Mouse (Mus musculus) heart, adult 2 months (tissue): ENCODE data around the gene Fam162b. TPM values are rescaled to one million over a fixed set of nuclear protein-coding genes. Genes with fewer than 3 reads are reported as not detected.
A peak's percentile ranks its signal among the peaks of the same experiment; 100 is the strongest.

Experiments
- DNase-seq, 2 experiments: peaks; one replicate each; pipeline ENCODE4 v3.0.0; 2021
- H3K27ac ChIP-seq: fragments of 200-600 bp; 2 replicates; pipeline ENCODE4 v1.8.1; 2022
- H3K27me3 ChIP-seq: fragments of 200-500 bp; 2 replicates; pipeline ENCODE4 v1.6.1; 2012; ENCODE audit warnings: mild to moderate bottlenecking, low read length, inconsistent platforms, mixed read lengths; ENCODE audit not compliant: control insufficient read depth, insufficient read depth
- H3K36me3 ChIP-seq: fragments of 200-500 bp; 2 replicates; pipeline ENCODE4 v1.6.1; 2012; ENCODE audit warnings: low read length, inconsistent platforms; ENCODE audit not compliant: control insufficient read depth, insufficient read depth
- H3K4me1 ChIP-seq: fragments of 200-500 bp; 2 replicates; pipeline ENCODE4 v1.6.1; 2011; ENCODE audit warnings: low read length; ENCODE audit not compliant: control insufficient read depth, insufficient read depth
- H3K4me3 ChIP-seq: fragments of 200-600 bp; 2 replicates; pipeline ENCODE4 v1.8.1; 2022
- H3K79me2 ChIP-seq: fragments of 200-500 bp; replicated peaks from 2 replicates; pipeline ENCODE4 v1.6.1; 2012; ENCODE audit warnings: mild to moderate bottlenecking, inconsistent platforms, low read length, moderate library complexity, mixed read lengths; ENCODE audit not compliant: control insufficient read depth, insufficient read depth
- H3K9ac ChIP-seq: fragments of 200-500 bp; 2 replicates; pipeline ENCODE4 v1.6.1; 2012; ENCODE audit warnings: low read depth, mild to moderate bottlenecking, control low read depth, inconsistent platforms, low read length, mixed read lengths
- CTCF ChIP-seq: fragments of 200-600 bp; IDR thresholded peaks from 2 replicates; pipeline ENCODE4 v1.8.1; 2022; ENCODE audit warnings: antibody characterized with exemption, mild to moderate bottlenecking, moderate library complexity
- EP300 ChIP-seq: fragments of 200-500 bp; IDR thresholded peaks from 2 replicates; pipeline ENCODE4 v1.6.1; 2011; ENCODE audit warnings: low read depth, low read length, control low read depth; ENCODE audit not compliant: insufficient read depth
- POLR2A ChIP-seq: fragments of 200-500 bp; IDR thresholded peaks from 2 replicates; pipeline ENCODE4 v1.6.1; 2011; ENCODE audit warnings: mild to moderate bottlenecking, low read depth, low read length, control low read depth; ENCODE audit not compliant: insufficient read depth
- WGBS: fragments of 180-500 bp; shearing (Covaris S2); methylation state at CpG from one replicate; pipeline ENCODE4 v1.1.7; 2018; 5-methylcytosine and 5-hydroxymethylcytosine counted together
- intact Hi-C: fragments of 180-260 bp; cut with DNase I; formaldehyde crosslinking; loops from one replicate; pipeline ENCODE4 v1.15.1; 2025
- polyA plus RNA-seq: library from polyadenylated mRNA; depleted of rRNA; stranded (reverse); fragments of >200 nt; gene quantifications from 2 replicates; pipeline ENCODE4 v1.2.3, GENCODE M21; 2012
- total RNA-seq, 2 experiments: library from RNA; stranded (reverse); gene quantifications; 2 replicates each; pipeline ENCODE4 v1.2.3; 2021

The Fam162b gene
- total and polyA plus RNA-seq, 3 experiments = not detected

DNA sequence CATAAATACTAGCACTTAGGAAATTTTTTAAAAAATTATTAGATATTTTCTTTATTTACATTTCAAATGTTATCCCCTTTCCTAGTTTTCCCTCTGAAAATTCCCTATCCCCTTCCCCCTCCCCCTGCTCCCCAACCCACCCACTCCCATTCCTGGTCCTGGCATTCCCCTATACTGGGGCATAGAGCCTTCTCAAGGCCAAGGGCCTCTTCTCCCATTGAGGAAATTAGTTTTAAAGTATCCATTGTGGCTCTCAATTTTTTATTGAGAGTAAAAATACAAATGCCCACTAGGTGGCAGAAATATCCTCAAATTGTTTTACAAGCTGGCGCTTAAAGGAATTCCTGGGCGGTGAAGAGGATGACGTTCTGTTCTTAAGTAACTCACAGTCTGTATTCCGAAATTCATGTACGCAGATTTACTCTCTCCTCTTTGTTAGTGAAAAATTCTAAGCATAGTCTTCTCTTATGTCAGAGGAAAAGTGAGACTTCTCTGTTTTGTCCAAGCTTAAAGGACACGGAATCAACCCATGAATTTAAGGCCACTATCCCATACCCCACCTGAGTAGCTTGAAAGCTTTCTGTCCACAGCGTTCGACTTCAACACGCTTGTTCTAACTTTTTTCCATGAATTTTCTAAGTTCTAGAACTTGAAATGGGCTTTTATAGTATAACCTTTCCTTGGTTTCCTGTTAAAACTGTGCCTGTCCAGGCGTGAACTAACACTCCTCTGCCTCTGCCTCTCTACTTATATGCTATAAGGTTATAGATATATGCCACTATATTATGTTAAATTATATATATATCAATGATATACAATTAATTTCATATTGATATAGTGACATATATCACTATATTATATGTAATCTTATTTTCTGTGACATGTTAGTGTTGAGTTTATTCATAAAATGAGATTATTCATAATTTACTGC, 4.9 kb upstream of the Fam162b start:
- H3K79me2 ChIP-seq = no peaks in the 10 kb centered on the region
- H3K27me3 ChIP-seq = peaks cover under 1% of the 10 kb centered on the region; the same call in 1 of the 2 replicates
- H3K4me1 ChIP-seq = no peaks in the 10 kb centered on the region
- H3K4me3 ChIP-seq = no peak overlapping the region
- TF ChIP-seq CTCF (peak; percentile 65), EP300 (no peak), POLR2A (no peak)
- no peak for DNase-seq
- no peak overlapping the region for H3K9ac ChIP-seq
- no peak overlapping the region for H3K27ac ChIP-seq
- no peaks in the 10 kb centered on the region for H3K36me3 ChIP-seq
- intact Hi-C loops = loop anchor here (10.0 kb wide), 1 partner anchor 790 kb away; the partner anchor contains the start of genes Gopc and Nepn
- WGBS = 37% methylated on average over 10 of the region's 10 CpGs

DNA sequence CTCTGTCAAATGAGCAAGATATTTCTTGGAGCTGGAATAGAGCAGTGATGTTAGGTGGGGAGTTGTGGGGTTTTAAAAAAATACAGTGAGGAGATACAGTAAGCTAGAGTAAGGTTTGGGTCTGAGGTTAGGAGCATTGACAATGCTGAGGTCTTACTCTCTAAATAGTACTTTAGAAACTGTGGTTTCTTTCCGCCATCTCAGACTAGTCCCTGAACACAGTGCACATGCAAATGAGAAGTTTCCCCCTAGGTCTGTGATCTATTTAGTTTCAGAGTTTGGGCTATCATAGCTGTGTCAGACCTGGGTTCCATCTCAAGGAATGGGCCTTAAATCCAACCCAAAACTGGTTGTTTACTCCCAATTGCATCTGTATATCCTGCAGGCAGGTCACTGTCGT, 1.3 kb upstream of the Fam162b start:
- TF ChIP-seq POLR2A (no peak), EP300 (no peak), CTCF (no peak)
- intact Hi-C loops = loop anchor here (10.0 kb wide), 1 partner anchor 793 kb away; the partner anchor contains the start of genes Gopc and Nepn
- DNase-seq = no peak
- WGBS = 82% methylated on average over 2 of the region's 2 CpGs
- H3K79me2 ChIP-seq = no peaks in the 10 kb centered on the region
- peaks cover 3% of the 10 kb centered on the region; the same call in 1 of the 2 replicates for H3K27me3 ChIP-seq
- no peak overlapping the region for H3K4me3 ChIP-seq
- H3K36me3 ChIP-seq = no peaks in the 10 kb centered on the region
- H3K4me1 ChIP-seq = no peaks in the 10 kb centered on the region
- no peak overlapping the region for H3K27ac ChIP-seq
- H3K9ac ChIP-seq = no peak overlapping the region

DNA sequence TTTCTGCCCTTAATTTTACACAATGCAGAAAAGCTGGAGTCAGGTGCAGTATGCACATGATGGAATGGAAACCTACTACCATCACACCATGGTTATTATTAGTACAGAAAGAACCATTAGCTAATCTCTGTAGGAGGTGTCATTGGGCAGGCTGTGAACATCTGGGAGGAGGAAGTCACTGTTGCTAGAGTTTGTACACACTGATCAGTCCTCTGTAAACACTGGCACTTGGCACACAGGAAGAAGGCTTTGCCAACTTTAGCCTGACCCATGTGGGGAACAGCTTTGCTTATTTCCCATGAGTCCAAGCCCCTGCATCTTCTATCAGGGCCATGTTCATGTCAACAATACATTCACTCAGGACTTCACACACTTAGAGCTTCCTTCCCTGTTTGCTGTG, 5.4 kb downstream of the Fam162b start:
- H3K4me3 ChIP-seq = no peak overlapping the region
- no peak overlapping the region for H3K9ac ChIP-seq
- TF ChIP-seq POLR2A (no peak), EP300 (no peak), CTCF (no peak)
- no peaks in the 10 kb centered on the region for H3K4me1 ChIP-seq
- no peaks in the 10 kb centered on the region for H3K79me2 ChIP-seq
- no peaks in the 10 kb centered on the region for H3K27me3 ChIP-seq
- H3K36me3 ChIP-seq = no peaks in the 10 kb centered on the region
- intact Hi-C loops = no loop called here
- DNase-seq = peak in 1 of 2 experiments; percentile 4
- H3K27ac ChIP-seq = no peak overlapping the region

DNA sequence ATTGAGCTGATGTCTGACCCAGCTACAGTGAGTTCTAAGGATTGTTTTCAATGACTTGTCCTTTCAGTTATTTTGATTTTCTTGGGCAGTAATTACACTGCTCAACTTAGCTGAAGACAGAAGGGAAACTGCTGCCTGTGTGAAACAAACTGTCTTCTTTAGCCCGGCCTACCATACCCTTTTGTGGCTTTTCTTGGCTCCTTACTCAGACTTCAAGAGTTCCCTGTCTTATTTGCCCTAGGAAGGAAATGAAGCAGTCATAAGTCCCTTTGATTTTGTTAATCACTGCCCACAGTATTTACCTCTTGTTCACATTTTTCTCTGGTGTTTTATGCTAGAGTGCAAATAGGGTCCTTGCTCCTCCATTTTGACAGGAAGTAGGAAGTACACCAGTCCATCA, 5.9 kb downstream of the Fam162b start:
- intact Hi-C loops = no loop called here
- TF ChIP-seq CTCF (no peak), POLR2A (no peak), EP300 (no peak)
- WGBS = 52% methylated on average over 1 of the region's 1 CpGs
- no peak for DNase-seq
- Histone ChIP-seq H3K79me2 (no peaks in the 10 kb centered on the region), H3K27me3 (no peaks in the 10 kb centered on the region), H3K36me3 (no peaks in the 10 kb centered on the region), H3K4me3 (no peak overlapping the region), H3K9ac (no peak overlapping the region), H3K27ac (no peak overlapping the region), H3K4me1 (no peaks in the 10 kb centered on the region)

DNA sequence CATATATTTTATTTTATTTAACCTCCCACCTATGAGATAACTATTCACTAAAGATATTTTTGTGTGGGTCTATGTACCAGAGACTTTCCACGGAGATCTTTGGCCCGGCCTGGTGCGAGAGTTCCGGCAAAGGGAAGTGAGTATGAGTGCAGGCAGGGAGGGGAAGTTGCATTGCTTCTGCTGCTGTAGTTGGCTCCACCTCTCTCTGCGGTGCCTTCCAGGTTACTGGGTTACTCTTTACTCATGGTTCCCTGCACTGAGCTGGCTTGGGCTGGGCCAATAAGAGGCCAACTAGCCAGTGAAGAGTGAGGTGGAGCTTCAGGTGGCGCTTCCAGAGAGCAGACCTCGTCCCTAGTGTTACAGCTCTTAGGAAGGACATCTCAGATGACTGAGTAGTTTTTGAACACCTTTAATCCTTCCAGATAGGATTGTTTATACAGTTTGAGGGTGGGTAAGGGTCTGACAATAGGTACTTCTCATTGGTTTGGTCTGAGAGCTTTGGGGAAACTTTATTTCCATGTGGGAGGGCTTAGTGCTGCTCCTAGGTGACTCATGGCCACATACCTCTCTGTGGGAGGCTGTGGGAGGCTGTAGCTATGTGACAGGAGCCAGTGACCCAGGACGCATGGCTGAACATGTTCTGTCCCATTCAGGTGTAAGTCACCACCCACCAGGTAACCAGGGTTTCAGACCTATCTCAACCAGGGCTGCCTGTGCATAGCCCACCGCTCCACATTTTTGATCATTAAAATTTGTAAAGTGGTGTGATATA, 18.9 kb downstream of the Fam162b start:
- no peak overlapping the region for H3K4me3 ChIP-seq
- no peaks in the 10 kb centered on the region for H3K27me3 ChIP-seq
- H3K4me1 ChIP-seq = no peaks in the 10 kb centered on the region
- no peak for DNase-seq
- H3K9ac ChIP-seq = no peak overlapping the region
- 56% methylated on average over 9 of the region's 9 CpGs for WGBS
- intact Hi-C loops = no loop called here
- no peak for TF ChIP-seq POLR2A
- no peak for TF ChIP-seq EP300
- TF ChIP-seq CTCF = no peak
- H3K36me3 ChIP-seq = no peaks in the 10 kb centered on the region
- H3K27ac ChIP-seq = no peak overlapping the region
- no peaks in the 10 kb centered on the region for H3K79me2 ChIP-seq
